Mouse (Mus musculus): ENCODE measurements around the gene Pde7b. TPM values are rescaled to one million over a fixed set of nuclear protein-coding genes. Genes with fewer than 3 reads are reported as not detected.

Gene Pde7b
- total RNA-seq, 2 experiments from 2014 or later = 12.1 TPM

GRCm38 (mm10) chr10:20654187-20654586, 70.7 kb downstream of the Pde7b start:
- DNase-seq (ENCODE audit: low spot score in 2 of 2) = no peak

- no peak for DNase-seq (ENCODE audit: low spot score in 2 of 2)
Measured at GRCm38 (mm10) chr10:20653299-20653698, 71.6 kb downstream of the Pde7b start.

GRCm38 (mm10) chr10:20636381-20636780, 88.5 kb downstream of the Pde7b start:
- no peak for DNase-seq (ENCODE audit: low spot score in 2 of 2)

GRCm38 (mm10) chr10:20633085-20633415, 91.8 kb downstream of the Pde7b start:
- DNase-seq (ENCODE audit: low spot score in 2 of 2) = no peak

- DNase-seq (ENCODE audit: low spot score in 2 of 2) = peak; percentile 21 to 37
Measured at GRCm38 (mm10) chr10:20632256-20633084, 92.4 kb downstream of the Pde7b start.

GRCm38 (mm10) chr10:20630122-20630521, 94.8 kb downstream of the Pde7b start:
- DNase-seq (ENCODE audit: low spot score in 2 of 2) = peak in 1 of 2 experiments; percentile 28

GRCm38 (mm10) chr10:20625702-20626375, 99.0 kb downstream of the Pde7b start:
- no peak for DNase-seq (ENCODE audit: low spot score in 2 of 2)

DNA sequence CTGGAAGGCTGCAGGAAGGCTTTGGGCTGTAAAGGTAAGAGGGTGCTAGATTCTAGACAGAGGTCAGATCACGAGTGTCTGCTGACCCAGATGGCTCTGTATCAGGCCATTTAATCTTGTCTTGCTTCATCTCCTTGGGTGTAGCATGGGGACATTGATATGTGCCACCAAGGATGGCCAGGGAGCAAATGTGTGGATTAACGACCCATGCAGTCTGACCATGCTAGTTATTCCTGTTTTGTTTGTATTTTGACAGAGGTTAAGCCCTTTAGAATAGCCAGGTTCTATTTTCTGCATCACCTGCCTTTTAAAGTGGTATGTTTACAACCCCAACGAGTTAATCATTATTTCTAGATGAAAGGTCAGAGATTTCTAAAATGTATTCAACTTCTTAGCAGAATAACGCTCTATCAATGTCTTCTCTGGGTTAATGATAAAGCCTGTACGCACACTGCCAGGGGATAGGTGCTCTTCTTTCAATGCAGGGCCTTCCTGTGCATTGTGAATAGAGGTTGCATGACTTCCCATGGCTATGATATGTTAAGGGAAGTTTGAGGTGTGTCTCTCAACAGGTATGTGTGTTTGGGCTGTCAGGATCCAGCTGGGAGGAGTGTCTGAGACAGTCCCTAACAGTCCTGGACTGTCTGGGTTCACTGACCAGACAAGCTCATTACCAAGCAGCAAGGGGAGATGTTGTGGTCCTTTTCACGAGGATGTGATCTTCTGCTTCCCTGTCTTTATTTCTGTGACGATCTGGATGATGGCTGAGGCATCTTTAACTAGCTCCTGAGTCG, 103.0 kb downstream of the Pde7b start:
- DNase-seq (ENCODE audit: low spot score in 2 of 2) = no peak

DNA sequence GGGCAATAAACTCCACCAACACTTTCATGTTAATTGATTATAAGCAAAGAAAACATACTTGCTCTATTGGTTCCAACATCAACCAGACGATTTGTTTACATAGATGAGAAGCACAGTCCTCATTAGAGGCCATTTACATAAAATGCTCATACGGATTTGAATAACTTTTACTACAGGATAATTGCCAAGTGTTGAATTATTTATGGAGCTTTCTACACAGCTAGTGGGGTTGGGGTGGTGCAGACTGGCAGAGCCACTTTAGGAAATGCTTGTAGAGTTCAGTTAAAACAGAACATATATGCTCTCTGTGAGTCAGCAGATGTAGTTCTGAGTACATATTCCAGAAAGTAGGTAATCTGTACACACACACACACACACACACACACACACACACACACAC, 118.9 kb downstream of the Pde7b start:
- DNase-seq (ENCODE audit: low spot score in 2 of 2) = no peak

DNA sequence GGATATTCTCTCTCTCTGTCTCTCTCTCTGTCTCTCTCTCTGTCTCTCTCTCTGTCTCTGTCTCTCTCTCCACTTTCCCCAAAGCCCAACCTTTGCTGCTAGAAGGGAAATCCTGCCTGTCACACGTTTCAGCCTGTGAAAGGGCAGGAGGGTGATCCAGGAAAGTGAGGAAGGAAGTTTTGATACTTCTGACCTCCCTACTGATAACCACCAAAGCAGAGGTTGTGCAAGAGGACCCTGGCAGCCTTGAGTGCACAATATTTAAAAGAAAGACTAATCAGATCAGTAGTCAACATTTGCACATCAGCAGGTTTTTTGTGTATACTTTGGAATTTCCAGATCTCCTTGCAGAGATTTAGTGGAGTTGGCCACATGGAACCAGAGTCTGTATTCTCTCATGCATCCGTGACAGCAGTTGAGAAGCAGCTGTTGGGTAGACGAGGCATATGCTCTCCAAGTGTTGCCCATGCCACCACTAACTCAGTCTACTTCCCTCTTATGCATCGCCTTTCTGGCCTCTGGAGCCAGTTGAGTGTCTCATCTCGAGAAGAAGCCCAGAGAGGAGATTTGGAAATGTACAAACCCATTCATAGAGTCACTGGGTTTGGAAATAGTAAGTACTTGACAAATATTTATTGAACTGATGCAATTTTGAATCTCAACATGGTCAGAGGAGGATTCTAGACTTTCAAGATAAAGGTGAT, 129.6 kb downstream of the Pde7b start:
- DNase-seq (ENCODE audit: low spot score in 2 of 2) = no peak

GRCm38 (mm10) chr10:20594015-20594414, 130.9 kb downstream of the Pde7b start:
- no peak for DNase-seq (ENCODE audit: low spot score in 2 of 2)

- DNase-seq (ENCODE audit: low spot score in 2 of 2) = no peak
Measured at GRCm38 (mm10) chr10:20590100-20590499, 134.8 kb downstream of the Pde7b start.

- no peak for DNase-seq (ENCODE audit: low spot score in 2 of 2)
Measured at GRCm38 (mm10) chr10:20585959-20586358, 138.9 kb downstream of the Pde7b start.

- no peak for DNase-seq (ENCODE audit: low spot score in 2 of 2)
Measured at GRCm38 (mm10) chr10:20575002-20575401, 149.9 kb downstream of the Pde7b start.

- no peak for DNase-seq (ENCODE audit: low spot score in 2 of 2)
Measured at GRCm38 (mm10) chr10:20574414-20574813, 150.5 kb downstream of the Pde7b start.

- DNase-seq (ENCODE audit: low spot score in 2 of 2) = no peak
Measured at GRCm38 (mm10) chr10:20571521-20571920, 153.4 kb downstream of the Pde7b start.

- no peak for DNase-seq (ENCODE audit: low spot score in 2 of 2)
Measured at GRCm38 (mm10) chr10:20568630-20569029, 156.2 kb downstream of the Pde7b start.

GRCm38 (mm10) chr10:20567684-20568236, 157.1 kb downstream of the Pde7b start:
- DNase-seq (ENCODE audit: low spot score in 2 of 2) = no peak

- DNase-seq (ENCODE audit: low spot score in 2 of 2) = no peak
Measured at GRCm38 (mm10) chr10:20556477-20556876, 168.4 kb downstream of the Pde7b start.

- DNase-seq (ENCODE audit: low spot score in 2 of 2) = no peak
Measured at GRCm38 (mm10) chr10:20551341-20551740, 173.5 kb downstream of the Pde7b start.

DNA sequence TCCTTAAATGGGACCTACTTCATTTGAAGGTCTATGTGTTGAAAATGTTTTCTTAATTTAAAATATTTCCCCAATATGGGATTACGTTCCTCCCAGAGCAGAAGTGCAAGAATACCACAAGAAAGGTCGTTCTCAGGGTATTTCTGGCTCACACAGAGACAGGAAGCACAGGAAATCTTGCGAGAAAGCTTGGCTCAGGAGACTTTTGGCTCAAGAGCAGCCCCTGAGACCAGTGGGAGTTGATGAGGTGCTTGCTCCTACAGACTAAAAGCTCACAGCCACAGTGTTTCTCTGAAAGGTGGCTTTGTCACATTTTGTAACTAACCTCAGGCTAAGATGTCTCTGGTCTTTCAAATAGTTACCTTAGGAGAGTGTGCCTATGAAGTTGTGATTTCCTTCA, 174.1 kb downstream of the Pde7b start:
- DNase-seq (ENCODE audit: low spot score in 2 of 2) = no peak

All from layer of hippocampus, postnatal 10 days (tissue).